Mouse (Mus musculus) lung, postnatal 0 days (tissue): Measurements from ENCODE around the gene Id1. TPM values are rescaled to one million over a fixed set of nuclear protein-coding genes. Genes with fewer than 3 reads are reported as not detected.
A peak's percentile ranks its signal among the peaks of the same experiment; 100 is the strongest.

Source experiments
- ATAC-seq: fragments of 200-750 bp; cut with Nextera tagmentation; 2 replicates; pipeline ENCODE4 v1.8.0; 2017; ENCODE audit warnings: moderate library complexity
- DNase-seq: peaks from one replicate; pipeline ENCODE4 v3.0.0-alpha.2; 2016; ENCODE audit warnings: low spot score
- H3K27ac ChIP-seq: fragments of 300-500 bp; sonication (generic); 2 replicates; pipeline ENCODE4 v1.5.1; 2014; ENCODE audit warnings: antibody characterized with exemption, mild to moderate bottlenecking, low read length, mixed read lengths
- H3K27me3 ChIP-seq: fragments of 300-500 bp; sonication (generic); replicated peaks from 2 replicates; pipeline ENCODE4 v1.6.1; 2014; ENCODE audit warnings: low read length, mixed read lengths; ENCODE audit not compliant: insufficient read depth
- H3K36me3 ChIP-seq: fragments of 300-500 bp; sonication (generic); 2 replicates; pipeline ENCODE4 v1.6.1; 2014; ENCODE audit warnings: low read length, mixed read lengths; ENCODE audit not compliant: insufficient read depth
- H3K4me1 ChIP-seq: fragments of 300-500 bp; sonication (generic); 2 replicates; pipeline ENCODE4 v1.6.1; 2014; ENCODE audit warnings: antibody characterized with exemption, low read depth, low read length, mixed read lengths; ENCODE audit not compliant: insufficient read depth
- H3K4me2 ChIP-seq: fragments of 300-500 bp; sonication (generic); replicated peaks from 2 replicates; pipeline ENCODE4 v1.6.1; 2014; ENCODE audit warnings: low read depth, mild to moderate bottlenecking, low read length, moderate library complexity, mixed read lengths
- H3K4me3 ChIP-seq: fragments of 300-500 bp; sonication (generic); 2 replicates; pipeline ENCODE4 v1.5.1; 2014; ENCODE audit warnings: low read depth, low read length
- H3K9ac ChIP-seq: fragments of 300-500 bp; sonication (generic); replicated peaks from 2 replicates; pipeline ENCODE4 v1.6.1; 2014; ENCODE audit warnings: low read depth, mild to moderate bottlenecking
- H3K9me3 ChIP-seq: fragments of 300-500 bp; sonication (generic); 2 replicates; pipeline ENCODE4 v1.6.1; 2016; ENCODE audit warnings: low read length, mixed read lengths
- CTCF ChIP-seq: IDR thresholded peaks from 2 replicates; pipeline ENCODE4 v1.5.1; 2016; ENCODE audit warnings: antibody characterized with exemption, mild to moderate bottlenecking
- EP300 ChIP-seq: IDR thresholded peaks from 2 replicates; pipeline ENCODE4 v1.6.1; 2016; ENCODE audit warnings: antibody characterized with exemption, mild to moderate bottlenecking, control low read depth
- WGBS: fragments of 180-500 bp; shearing (Covaris S2); extraction: QIAGEN DNeasy Blood & Tissue Kit; methylation state at CpG from one replicate; pipeline ENCODE4 v1.1.7; 2014; 5-methylcytosine and 5-hydroxymethylcytosine counted together
- polyA plus RNA-seq: library from polyadenylated mRNA; unstranded; fragments of >200 nt; fragmentation: Nextera tagmentation; extraction: Ambion mirVana; gene quantifications from 2 replicates; pipeline ENCODE4 v1.2.1, GENCODE M21; 2015

Id1 gene
- polyA plus RNA-seq, 1 experiment from 2014 or later: 214 TPM

- no peak for TF ChIP-seq CTCF
- TF ChIP-seq EP300: no peak
- no peaks in the 10 kb centered on the region for H3K9me3 ChIP-seq
- H3K27ac ChIP-seq: no peak overlapping the region
- no peak for DNase-seq
- no peaks in the 10 kb centered on the region for H3K27me3 ChIP-seq
- H3K4me2 ChIP-seq: no peak overlapping the region
- H3K9ac ChIP-seq: no peak overlapping the region
- no peak for ATAC-seq
- peaks cover 22% of the 10 kb centered on the region for H3K4me1 ChIP-seq
- WGBS: 75% methylated on average over 5 of the region's 5 CpGs
- peaks cover 33% of the 10 kb centered on the region for H3K36me3 ChIP-seq
- no peak overlapping the region for H3K4me3 ChIP-seq
Observed at GRCm38 (mm10) chr2:152704256-152704605, 31.8 kb upstream of the Id1 start.

- Histone ChIP-seq H3K9ac (no peak overlapping the region), H3K4me1 (peaks cover 22% of the 10 kb centered on the region), H3K4me3 (no peak overlapping the region), H3K27me3 (no peaks in the 10 kb centered on the region), H3K9me3 (no peaks in the 10 kb centered on the region), H3K36me3 (peaks cover 33% of the 10 kb centered on the region), H3K27ac (no peak overlapping the region), H3K4me2 (no peak overlapping the region)
- no peak for DNase-seq
- no peak for ATAC-seq
- WGBS: 87% methylated on average over 14 of the region's 14 CpGs
- TF ChIP-seq EP300 (no peak), CTCF (no peak)
Observed at GRCm38 (mm10) chr2:152704811-152705370, 31.2 kb upstream of the Id1 start.

GRCm38 (mm10) chr2:152705993-152706571 lies 30.0 kb upstream of the Id1 start:
- Histone ChIP-seq H3K4me1 (peaks cover 22% of the 10 kb centered on the region), H3K4me3 (no peak overlapping the region), H3K9me3 (no peaks in the 10 kb centered on the region), H3K4me2 (no peak overlapping the region), H3K9ac (0 out of 2 replicates have a peak overlapping the region, but pooled peaks have one; percentile 12), H3K27me3 (no peaks in the 10 kb centered on the region), H3K27ac (peak overlapping the region; percentile 90), H3K36me3 (peaks cover 22% of the 10 kb centered on the region; the same call in 1 of the 2 replicates)
- WGBS: 56% methylated on average over 22 of the region's 22 CpGs
- DNase-seq (peak; percentile 69), ATAC-seq (peak; percentile 21; the same call in 1 of the 2 replicates)
- TF ChIP-seq EP300: no peak
- no peak for TF ChIP-seq CTCF

- TF ChIP-seq EP300 (no peak; the same call in 1 of the 2 replicates), CTCF (no peak)
- Histone ChIP-seq H3K4me3 (peak overlapping the region; percentile 38), H3K4me2 (peak overlapping the region; percentile 65), H3K9me3 (no peaks in the 10 kb centered on the region), H3K27ac (peak overlapping the region; percentile 90), H3K27me3 (no peaks in the 10 kb centered on the region), H3K36me3 (peaks cover 13% of the 10 kb centered on the region; the same call in 1 of the 2 replicates), H3K9ac (peak overlapping the region; percentile 55), H3K4me1 (peaks cover 22% of the 10 kb centered on the region)
- peak; percentile 32 for ATAC-seq
- 18% methylated on average over 6 of the region's 7 CpGs for WGBS
- no peak for DNase-seq
Observed at GRCm38 (mm10) chr2:152707186-152707585, 28.9 kb upstream of the Id1 start.

GRCm38 (mm10) chr2:152707627-152708026 lies 28.4 kb upstream of the Id1 start:
- H3K4me1 ChIP-seq: peaks cover 22% of the 10 kb centered on the region
- peak overlapping the region; percentile 65 for H3K4me2 ChIP-seq
- H3K27ac ChIP-seq: peak overlapping the region; percentile 90
- peak; percentile 96 for DNase-seq
- H3K36me3 ChIP-seq: peaks cover 13% of the 10 kb centered on the region; the same call in 1 of the 2 replicates
- no peaks in the 10 kb centered on the region for H3K9me3 ChIP-seq
- H3K27me3 ChIP-seq: no peaks in the 10 kb centered on the region
- peak; percentile 98 for ATAC-seq
- H3K4me3 ChIP-seq: peak overlapping the region; percentile 38
- WGBS: 2% methylated on average over 26 of the region's 31 CpGs
- peak overlapping the region; percentile 55 for H3K9ac ChIP-seq
- peak; percentile 27; the same call in 1 of the 2 replicates for TF ChIP-seq CTCF
- 0 out of 2 replicates have a peak, but pooled peaks have one; percentile 41 for TF ChIP-seq EP300

GRCm38 (mm10) chr2:152709066-152709465 lies 27.0 kb upstream of the Id1 start:
- DNase-seq (no peak), ATAC-seq (no peak)
- TF ChIP-seq CTCF: no peak
- no peak for TF ChIP-seq EP300
- 0 out of 2 replicates have a peak overlapping the region, but pooled peaks have one; percentile 29 for H3K27ac ChIP-seq
- no peak overlapping the region for H3K4me3 ChIP-seq
- H3K36me3 ChIP-seq: peaks cover 9% of the 10 kb centered on the region; the same call in 1 of the 2 replicates
- H3K9me3 ChIP-seq: no peaks in the 10 kb centered on the region
- 69% methylated on average over 5 of the region's 5 CpGs for WGBS
- H3K27me3 ChIP-seq: no peaks in the 10 kb centered on the region
- peaks cover 22% of the 10 kb centered on the region for H3K4me1 ChIP-seq
- no peak overlapping the region for H3K9ac ChIP-seq
- H3K4me2 ChIP-seq: no peak overlapping the region
